Mouse (Mus musculus) MEL (cell line): Measurements from ENCODE around the gene Col8a2. TPM values are rescaled to one million over a fixed set of nuclear protein-coding genes. Genes with fewer than 3 reads are reported as not detected.

Experiments used
- DNase-seq: peaks from one replicate; pipeline ENCODE4 v3.0.0; 2011; ENCODE audit warnings: low read depth, low spot score
- H3K27ac ChIP-seq: 2 replicates; pipeline ENCODE4 v1.5.1; 2012; ENCODE audit warnings: low read depth, mild to moderate bottlenecking, control low read depth, low read length, moderate library complexity; ENCODE audit not compliant: control insufficient read depth
- H3K27me3 ChIP-seq, 2 experiments: fragments of 150-350 bp in 1 of 2; sonication (generic) in 1 of 2; 2 replicates each; pipeline ENCODE4 v1.6.1; 2012; ENCODE audit warnings: low read length in 2 of 2, mild to moderate bottlenecking in 2 of 2, improper control_type of control experiment in 1 of 2, moderate library complexity in 1 of 2; ENCODE audit not compliant: insufficient read depth in 2 of 2, control insufficient read depth in 1 of 2
- H3K36me3 ChIP-seq, 2 experiments: 2 replicates each; pipeline ENCODE4 v1.6.1; 2012 to 2014; ENCODE audit warnings: low read length in 2 of 2, improper control_type of control experiment in 1 of 2, inconsistent platforms in 1 of 2, mild to moderate bottlenecking in 1 of 2; ENCODE audit not compliant: insufficient read depth in 2 of 2, control insufficient read depth in 1 of 2
- H3K4me1 ChIP-seq, 2 experiments: fragments of 150-350 bp in 1 of 2; sonication (generic) in 1 of 2; 2 replicates each; pipeline ENCODE4 v1.6.1; 2012; ENCODE audit warnings: low read length in 2 of 2, improper control_type of control experiment in 1 of 2, mild to moderate bottlenecking in 1 of 2; ENCODE audit not compliant: insufficient read depth in 2 of 2, control insufficient read depth in 1 of 2
- H3K4me3 ChIP-seq, 2 experiments: fragments of 150-350 bp in 1 of 2; sonication (generic) in 1 of 2; 2 replicates each; pipeline ENCODE4 v1.5.1; 2012; ENCODE audit warnings: low read depth in 2 of 2, low read length in 2 of 2, mild to moderate bottlenecking in 2 of 2, moderate library complexity in 2 of 2, control low read depth in 1 of 2, improper control_type of control experiment in 1 of 2; ENCODE audit not compliant: control insufficient read depth in 1 of 2, insufficient read depth in 1 of 2
- H3K79me2 ChIP-seq: 2 replicates; pipeline ENCODE4 v1.6.1; 2012; ENCODE audit warnings: mild to moderate bottlenecking, low read length, moderate library complexity; ENCODE audit not compliant: control insufficient read depth, poor library complexity, insufficient read depth
- H3K9ac ChIP-seq: 2 replicates; pipeline ENCODE4 v1.6.1; 2012; ENCODE audit warnings: low read depth, mild to moderate bottlenecking, control low read depth, low read length, moderate library complexity; ENCODE audit not compliant: control insufficient read depth, poor library complexity, severe bottlenecking
- H3K9me3 ChIP-seq: fragments of 150-350 bp; sonication (generic); replicated peaks from 2 replicates; pipeline ENCODE4 v1.6.1; 2012; ENCODE audit warnings: mild to moderate bottlenecking, low read length, improper control_type of control experiment, moderate library complexity; ENCODE audit not compliant: insufficient read depth
- BHLHE40 ChIP-seq: IDR thresholded peaks from 2 replicates; pipeline ENCODE4 v1.6.1; 2012; ENCODE audit warnings: low read depth, mild to moderate bottlenecking, inconsistent platforms, low read length, improper control_type of control experiment, borderline replicate concordance
- CHD1 ChIP-seq: IDR thresholded peaks from 2 replicates; pipeline ENCODE4 v1.6.1; 2012; ENCODE audit warnings: low read depth, mild to moderate bottlenecking, inconsistent platforms, low read length, improper control_type of control experiment
- CTCF ChIP-seq, 3 experiments: IDR thresholded peaks in 2 of 3; conservative IDR thresholded peaks in 1 of 3; 2 replicates each; pipeline ENCODE4 v1.5.1; 2011 to 2012; ENCODE audit warnings: low read length in 3 of 3, low read depth in 2 of 3, mild to moderate bottlenecking in 2 of 3, improper control_type of control experiment in 1 of 3, inconsistent platforms in 1 of 3, mixed read lengths in 1 of 3, moderate library complexity in 1 of 3; ENCODE audit not compliant: control insufficient read depth in 1 of 3, insufficient read depth in 1 of 3, poor library complexity in 1 of 3, severe bottlenecking in 1 of 3
- ELF1 ChIP-seq: IDR thresholded peaks from 2 replicates; pipeline ENCODE4 v1.6.1; 2014; ENCODE audit warnings: low read depth, mild to moderate bottlenecking, inconsistent platforms, low read length, improper control_type of control experiment, moderate library complexity
- EP300 ChIP-seq, 2 experiments: IDR thresholded peaks; 2 replicates each; pipeline ENCODE4 v1.6.1; 2011; ENCODE audit warnings: improper control_type of control experiment in 2 of 2, low read length in 2 of 2, low read depth in 1 of 2, mild to moderate bottlenecking in 1 of 2
- ETS1 ChIP-seq: IDR thresholded peaks from 2 replicates; pipeline ENCODE4 v1.6.1; 2012; ENCODE audit warnings: low read depth, mild to moderate bottlenecking, inconsistent platforms, low read length, improper control_type of control experiment, moderate library complexity
- GABPA ChIP-seq: IDR thresholded peaks from 2 replicates; pipeline ENCODE4 v1.6.1; 2012; ENCODE audit warnings: low read depth, mild to moderate bottlenecking, inconsistent platforms, low read length, improper control_type of control experiment, moderate library complexity
- GATA1 ChIP-seq: IDR thresholded peaks from 2 replicates; pipeline ENCODE4 v1.6.1; 2011; ENCODE audit warnings: low read depth, low read length, improper control_type of control experiment
- HCFC1 ChIP-seq: IDR thresholded peaks from 2 replicates; pipeline ENCODE4 v1.6.1; 2012; ENCODE audit warnings: low read depth, mild to moderate bottlenecking, inconsistent platforms, low read length, improper control_type of control experiment, moderate library complexity
- JUND ChIP-seq: IDR thresholded peaks from 2 replicates; pipeline ENCODE4 v1.6.1; 2011; ENCODE audit warnings: low read depth, mild to moderate bottlenecking, improper control_type of control experiment, low read length
- MAFK ChIP-seq: IDR thresholded peaks from 2 replicates; pipeline ENCODE4 v1.6.1; 2011; ENCODE audit warnings: low read depth, mild to moderate bottlenecking, low read length, improper control_type of control experiment, borderline replicate concordance
- MAX ChIP-seq: IDR thresholded peaks from 2 replicates; pipeline ENCODE4 v1.6.1; 2011; ENCODE audit warnings: low read length, improper control_type of control experiment
- MEF2A ChIP-seq: IDR thresholded peaks from 2 replicates; pipeline ENCODE4 v1.6.1; 2014; ENCODE audit warnings: low read depth, mild to moderate bottlenecking, inconsistent platforms, low read length, improper control_type of control experiment; ENCODE audit not compliant: poor library complexity, insufficient replicate concordance, severe bottlenecking; ENCODE audit errors: extremely low read depth
- MXI1 ChIP-seq: IDR thresholded peaks from 2 replicates; pipeline ENCODE4 v1.6.1; 2011; ENCODE audit warnings: mild to moderate bottlenecking, low read depth, low read length, improper control_type of control experiment
- MYB ChIP-seq: IDR thresholded peaks from 2 replicates; pipeline ENCODE4 v1.6.1; 2011; ENCODE audit warnings: mild to moderate bottlenecking, low read depth, low read length, improper control_type of control experiment
- MYC ChIP-seq: IDR thresholded peaks from 2 replicates; pipeline ENCODE4 v1.6.1; 2011; ENCODE audit warnings: low read depth, mild to moderate bottlenecking, low read length, improper control_type of control experiment, moderate library complexity
- NELFE ChIP-seq: IDR thresholded peaks from 2 replicates; pipeline ENCODE4 v1.6.1; 2011; ENCODE audit warnings: low read depth, low read length, improper control_type of control experiment
- NRF1 ChIP-seq: IDR thresholded peaks from 2 replicates; pipeline ENCODE4 v1.6.1; 2014; ENCODE audit warnings: low read depth, mild to moderate bottlenecking, inconsistent platforms, low read length, improper control_type of control experiment, moderate library complexity; ENCODE audit not compliant: poor library complexity, insufficient read depth, severe bottlenecking
- POLR2AphosphoS2 ChIP-seq: IDR thresholded peaks from 2 replicates; pipeline ENCODE4 v1.6.1; 2011; ENCODE audit warnings: low read length, improper control_type of control experiment
- POLR2AphosphoS5 ChIP-seq: IDR thresholded peaks from 2 replicates; pipeline ENCODE4 v1.6.1; 2012; ENCODE audit warnings: low read depth, borderline replicate concordance, mild to moderate bottlenecking, inconsistent platforms, low read length, moderate library complexity, mixed read lengths
- RAD21 ChIP-seq: IDR thresholded peaks from 2 replicates; pipeline ENCODE4 v1.6.1; 2011; ENCODE audit warnings: mild to moderate bottlenecking, low read depth, low read length, improper control_type of control experiment
- RCOR1 ChIP-seq: IDR thresholded peaks from 2 replicates; pipeline ENCODE4 v1.6.1; 2012; ENCODE audit warnings: low read depth, mild to moderate bottlenecking, inconsistent platforms, low read length, improper control_type of control experiment
- SIN3A ChIP-seq: IDR thresholded peaks from 2 replicates; pipeline ENCODE4 v1.6.1; 2012; ENCODE audit warnings: low read length, improper control_type of control experiment, inconsistent platforms
- SMC3 ChIP-seq: IDR thresholded peaks from 2 replicates; pipeline ENCODE4 v1.6.1; 2011; ENCODE audit warnings: low read depth, low read length, improper control_type of control experiment
- TAL1 ChIP-seq: IDR thresholded peaks from 2 replicates; pipeline ENCODE4 v1.6.1; 2012; ENCODE audit warnings: mild to moderate bottlenecking, inconsistent platforms, low read length, moderate library complexity, mixed read lengths
- TBP ChIP-seq: IDR thresholded peaks from 2 replicates; pipeline ENCODE4 v1.8.0; 2011; ENCODE audit warnings: low read depth, low read length, improper control_type of control experiment
- TCF12 ChIP-seq: IDR thresholded peaks from 2 replicates; pipeline ENCODE4 v1.6.1; 2014; ENCODE audit warnings: low read depth, mild to moderate bottlenecking, inconsistent platforms, low read length, improper control_type of control experiment, moderate library complexity
- UBTF ChIP-seq: IDR thresholded peaks from 2 replicates; pipeline ENCODE4 v1.6.1; 2012; ENCODE audit warnings: low read depth, mild to moderate bottlenecking, inconsistent platforms, low read length, improper control_type of control experiment, moderate library complexity, borderline replicate concordance; ENCODE audit not compliant: insufficient read depth
- ZC3H11A ChIP-seq: IDR thresholded peaks from 2 replicates; pipeline ENCODE4 v1.6.1; 2012; ENCODE audit warnings: low read depth, mild to moderate bottlenecking, inconsistent platforms, low read length, improper control_type of control experiment
- ZMIZ1 ChIP-seq: IDR thresholded peaks from 2 replicates; pipeline ENCODE4 v1.6.1; 2012; ENCODE audit warnings: low read depth, mild to moderate bottlenecking, inconsistent platforms, low read length, improper control_type of control experiment, moderate library complexity
- polyA plus RNA-seq, 2 experiments: library from polyadenylated mRNA; stranded (reverse) in 1 of 2; unstranded in 1 of 2; fragments of >175 nt in 1 of 2; fragments of >200 nt in 1 of 2; gene quantifications; 2 replicates each; pipeline versions ENCODE4 v1.2.1 to v1.2.4; 2012; ENCODE audit warnings: low replicate concordance in 2 of 2, low read depth in 1 of 2; ENCODE audit not compliant: insufficient read length in 2 of 2, insufficient read depth in 1 of 2, missing spikeins in 1 of 2
- total RNA-seq: library from RNA; depleted of rRNA; stranded (reverse); fragments of 300-350 nt; gene quantifications from 2 replicates; pipeline ENCODE4 v1.2.3, GENCODE M21; 2012

The Col8a2 gene
- total and polyA plus RNA-seq, 3 experiments = not detected

GRCm38 (mm10) chr4:126275081-126275480 lies 11.5 kb upstream of the Col8a2 start:
- Histone ChIP-seq H3K9ac (no peak overlapping the region), H3K27ac (no peak overlapping the region)
- TF ChIP-seq RAD21 (no peak), NRF1 (no peak), HCFC1 (no peak), MAX (no peak), TBP (no peak), MYB (no peak), TAL1 (no peak), SIN3A (no peak), RCOR1 (no peak), NELFE (no peak), POLR2AphosphoS5 (no peak), MXI1 (no peak), ETS1 (no peak), ZMIZ1 (no peak), UBTF (no peak), JUND (no peak), ZC3H11A (no peak), BHLHE40 (no peak), GABPA (no peak)
- TF ChIP-seq, all 39 proteins: peak for 0
- DNase-seq = no peak
- no peaks in the 10 kb centered on the region for H3K9me3 ChIP-seq
- no peak overlapping the region for H3K4me3 ChIP-seq
- H3K4me1 ChIP-seq = no peaks in the 10 kb centered on the region
- H3K27me3 ChIP-seq = no peaks in the 10 kb centered on the region
- no peaks in the 10 kb centered on the region for H3K36me3 ChIP-seq
- H3K79me2 ChIP-seq = no peaks in the 10 kb centered on the region

- TF ChIP-seq ZMIZ1 (no peak), MAFK (no peak), MEF2A (no peak), TCF12 (no peak), POLR2AphosphoS2 (no peak), GATA1 (no peak), NELFE (no peak), NRF1 (no peak), CHD1 (no peak), MYC (no peak), MXI1 (no peak), MYB (no peak), CTCF (IDR thresholded peaks at IDR 0.05 in 2 of 3, conservative IDR thresholded peaks at IDR 0.05 in 1 of 3; ENCODE audit: control insufficient read depth in 1 of 3, insufficient read depth in 1 of 3, low read depth in 2 of 3, low read length in 3 of 3, poor library complexity in 1 of 3, severe bottlenecking in 1 of 3) (no peak), SMC3 (no peak), ELF1 (no peak), RCOR1 (no peak), EP300 (IDR thresholded peaks at IDR 0.05; ENCODE audit: low read depth in 1 of 2, low read length in 2 of 2) (no peak), TBP (no peak), RAD21 (no peak), GABPA (no peak)
- H3K4me3 ChIP-seq = no peak overlapping the region
- DNase-seq = no peak
- no peaks in the 10 kb centered on the region for H3K4me1 ChIP-seq
- H3K27me3 ChIP-seq = no peaks in the 10 kb centered on the region
- no peaks in the 10 kb centered on the region for H3K9me3 ChIP-seq
- H3K79me2 ChIP-seq = no peaks in the 10 kb centered on the region
- H3K36me3 ChIP-seq = no peaks in the 10 kb centered on the region
- no peak overlapping the region for H3K9ac ChIP-seq
- H3K27ac ChIP-seq = no peak overlapping the region
These were observed 10.9 kb upstream of the Col8a2 start for GRCm38 (mm10) chr4:126275681-126276131.
